Mouse (Mus musculus) kidney, embryonic 16.5 days (tissue): ENCODE measurements at regions not wholly inside any gene's neighbourhood (a gene's known extent, or its start where the extent isn't known, plus 50 kb on each side); places are given as distances from the start of the nearest gene placed in this dataset.

Source experiments
- ATAC-seq: fragments of 200-750 bp; cut with Nextera tagmentation; 2 replicates; pipeline ENCODE4 v1.8.0; 2017; ENCODE audit warnings: moderate TSS enrichment; ENCODE audit not compliant: low FRiP score, low TSS enrichment
- H3K27ac ChIP-seq: fragments of 300-500 bp; sonication (generic); 2 replicates; pipeline ENCODE4 v1.5.1; 2014; ENCODE audit warnings: low read length
- H3K27me3 ChIP-seq: fragments of 300-500 bp; sonication (generic); 2 replicates; pipeline ENCODE4 v1.6.1; 2014; ENCODE audit warnings: low read length, control low read depth, mixed read lengths; ENCODE audit not compliant: insufficient read depth
- H3K36me3 ChIP-seq: fragments of 300-500 bp; sonication (generic); 2 replicates; pipeline ENCODE4 v1.6.1; 2014; ENCODE audit warnings: low read length, control low read depth, mixed read lengths; ENCODE audit not compliant: insufficient read depth
- H3K4me1 ChIP-seq: fragments of 300-500 bp; sonication (generic); 2 replicates; pipeline ENCODE4 v1.6.1; 2014; ENCODE audit warnings: low read length, control low read depth, mixed read lengths; ENCODE audit not compliant: insufficient read depth
- H3K4me2 ChIP-seq: fragments of 300-500 bp; sonication (generic); replicated peaks from 2 replicates; pipeline ENCODE4 v1.6.1; 2014; ENCODE audit warnings: low read depth, low read length
- H3K4me3 ChIP-seq: fragments of 300-500 bp; sonication (generic); 2 replicates; pipeline ENCODE4 v1.5.1; 2014; ENCODE audit warnings: mild to moderate bottlenecking, low read length
- H3K9ac ChIP-seq: fragments of 300-500 bp; sonication (generic); replicated peaks from 2 replicates; pipeline ENCODE4 v1.6.1; 2014; ENCODE audit warnings: low read length
- H3K9me3 ChIP-seq: fragments of 300-500 bp; sonication (generic); 2 replicates; pipeline ENCODE4 v1.6.1; 2016; ENCODE audit warnings: low read length, control low read depth
- WGBS: fragments of 180-500 bp; shearing (Covaris S2); extraction: QIAGEN DNeasy Blood & Tissue Kit; methylation state at CpG from one replicate; pipeline ENCODE4 v1.1.7; 2014; 5-methylcytosine and 5-hydroxymethylcytosine counted together

DNA sequence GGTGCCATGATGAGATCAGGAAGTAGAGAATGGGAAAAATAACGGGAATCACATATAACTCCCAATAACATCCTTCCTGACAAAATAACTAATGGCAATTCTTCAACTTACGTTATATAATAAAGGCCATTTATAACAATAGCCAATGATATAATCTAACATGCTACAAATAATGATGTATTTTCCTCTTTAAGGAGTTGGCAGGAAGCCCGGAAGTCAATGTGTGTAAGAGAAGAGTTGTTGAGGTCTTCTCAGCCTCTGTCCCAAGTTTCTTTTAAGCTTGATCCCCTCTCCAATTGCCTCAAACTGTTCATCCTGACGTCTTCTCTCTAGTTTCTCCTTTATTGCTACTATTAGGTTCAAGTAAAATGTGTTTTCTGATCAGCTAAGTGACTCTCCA lies 108.1 kb upstream of the Kcnab1 start:
- H3K27ac ChIP-seq = no peak overlapping the region

DNA sequence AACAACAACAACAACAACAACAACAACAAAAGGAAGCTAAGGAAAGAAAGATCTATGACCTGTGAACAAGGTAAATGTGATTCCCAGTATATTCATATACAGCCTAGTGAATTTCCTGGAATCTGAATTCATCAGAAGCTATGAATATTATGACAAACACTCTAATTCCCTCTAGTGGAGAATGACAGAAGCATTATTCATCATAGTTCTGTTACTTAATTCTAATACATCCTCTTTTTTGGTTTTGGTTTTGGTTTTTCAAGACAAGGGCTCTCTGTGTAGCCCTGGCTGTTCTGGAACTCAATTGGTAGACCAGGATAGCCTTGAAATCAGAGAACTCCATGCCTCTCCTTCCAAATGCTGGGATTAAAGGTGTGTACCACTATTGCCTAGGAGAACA lies 106.6 kb upstream of the Kcnab1 start:
- Histone ChIP-seq H3K4me2 (no peak overlapping the region), H3K27ac (no peak overlapping the region), H3K9me3 (no peaks in the 10 kb centered on the region), H3K36me3 (no peaks in the 10 kb centered on the region), H3K27me3 (no peaks in the 10 kb centered on the region), H3K9ac (no peak overlapping the region), H3K4me1 (no peaks in the 10 kb centered on the region), H3K4me3 (no peak overlapping the region)
- ATAC-seq = no peak

More for the DNA sequence above, 108.1 kb upstream of the Kcnab1 start:
- Histone ChIP-seq H3K9ac (no peak overlapping the region), H3K4me3 (no peak overlapping the region), H3K4me1 (no peaks in the 10 kb centered on the region), H3K9me3 (no peaks in the 10 kb centered on the region), H3K36me3 (no peaks in the 10 kb centered on the region), H3K4me2 (no peak overlapping the region), H3K27me3 (no peaks in the 10 kb centered on the region)
- 54% methylated on average over 4 of the region's 4 CpGs for WGBS
- ATAC-seq = no peak

DNA sequence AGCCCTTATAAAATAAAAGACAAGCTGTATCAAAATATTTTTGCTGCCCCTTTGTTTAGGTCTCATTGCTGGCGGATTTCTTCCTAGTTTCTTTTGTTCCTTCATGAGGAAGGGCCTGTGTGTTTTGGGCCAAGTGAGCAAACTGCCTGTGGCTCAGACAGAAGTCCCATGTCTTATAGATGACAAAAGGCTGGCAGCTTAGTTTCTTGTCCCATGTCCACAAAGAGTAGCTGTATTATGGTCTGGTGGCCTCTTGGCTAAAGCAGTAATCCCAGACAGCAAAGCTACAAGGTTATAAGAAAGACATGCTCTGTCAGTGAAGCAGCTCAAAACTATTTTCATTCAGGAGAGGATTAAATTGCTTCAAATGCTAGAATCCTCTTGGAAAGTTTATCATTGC lies 103.1 kb upstream of the Kcnab1 start:
- Histone ChIP-seq H3K27ac (no peak overlapping the region), H3K4me1 (no peaks in the 10 kb centered on the region), H3K9ac (no peak overlapping the region), H3K4me3 (no peak overlapping the region), H3K9me3 (no peaks in the 10 kb centered on the region), H3K36me3 (no peaks in the 10 kb centered on the region), H3K27me3 (no peaks in the 10 kb centered on the region), H3K4me2 (no peak overlapping the region)
- whole genome bisulfite sequencing = 82% methylated on average over 1 of the region's 1 CpGs
- no peak for ATAC-seq

DNA sequence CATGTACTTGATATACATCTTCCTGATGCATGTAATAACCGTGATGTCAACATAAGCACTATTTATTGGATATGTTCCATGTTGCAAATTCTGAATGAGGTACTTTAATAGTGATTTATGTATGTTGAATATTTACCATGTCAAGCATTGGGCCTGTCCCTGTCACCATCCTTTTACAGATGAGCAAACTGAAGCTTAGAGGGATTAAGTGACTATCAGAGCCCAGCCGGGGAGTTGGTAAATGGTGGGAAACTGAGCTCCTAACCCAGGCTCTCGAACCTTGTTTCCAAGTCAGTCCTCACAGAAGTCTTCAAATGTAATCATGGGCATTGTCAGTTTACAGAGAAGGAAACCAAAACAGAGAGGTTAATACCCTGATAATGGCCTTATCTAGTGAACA lies 102.6 kb upstream of the Kcnab1 start:
- Histone ChIP-seq H3K27me3 (no peaks in the 10 kb centered on the region), H3K4me3 (no peak overlapping the region), H3K9me3 (no peaks in the 10 kb centered on the region), H3K36me3 (no peaks in the 10 kb centered on the region), H3K4me2 (no peak overlapping the region), H3K27ac (no peak overlapping the region), H3K9ac (no peak overlapping the region), H3K4me1 (no peaks in the 10 kb centered on the region)
- 60% methylated on average over 3 of the region's 3 CpGs for WGBS
- no peak for ATAC-seq

DNA sequence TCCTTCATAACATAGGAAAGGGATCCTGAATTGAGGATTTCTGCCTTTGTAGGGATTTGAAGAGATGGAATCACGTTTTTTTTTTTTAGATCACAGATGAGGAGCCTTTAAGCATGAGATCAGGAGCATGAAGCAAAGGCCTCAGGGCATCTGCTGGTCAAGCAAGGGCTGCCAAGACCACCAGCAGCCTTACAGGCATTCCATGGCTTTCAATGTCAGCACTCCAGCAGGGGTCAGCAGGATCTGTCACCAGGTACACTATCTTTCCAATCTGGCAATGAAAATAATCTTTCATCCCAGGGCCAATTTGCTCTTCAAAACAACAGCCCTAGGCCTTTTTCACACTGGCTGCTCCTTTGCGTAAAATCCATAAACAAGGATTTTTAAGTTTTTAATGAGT lies 85.3 kb upstream of the Kcnab1 start:
- H3K4me2 ChIP-seq = no peak overlapping the region
- no peak for ATAC-seq
- 64% methylated on average over 2 of the region's 2 CpGs for WGBS
- no peaks in the 10 kb centered on the region for H3K27me3 ChIP-seq
- no peak overlapping the region for H3K27ac ChIP-seq
- no peaks in the 10 kb centered on the region for H3K36me3 ChIP-seq
- no peaks in the 10 kb centered on the region for H3K9me3 ChIP-seq
- no peaks in the 10 kb centered on the region for H3K4me1 ChIP-seq
- H3K4me3 ChIP-seq = no peak overlapping the region
- H3K9ac ChIP-seq = no peak overlapping the region

DNA sequence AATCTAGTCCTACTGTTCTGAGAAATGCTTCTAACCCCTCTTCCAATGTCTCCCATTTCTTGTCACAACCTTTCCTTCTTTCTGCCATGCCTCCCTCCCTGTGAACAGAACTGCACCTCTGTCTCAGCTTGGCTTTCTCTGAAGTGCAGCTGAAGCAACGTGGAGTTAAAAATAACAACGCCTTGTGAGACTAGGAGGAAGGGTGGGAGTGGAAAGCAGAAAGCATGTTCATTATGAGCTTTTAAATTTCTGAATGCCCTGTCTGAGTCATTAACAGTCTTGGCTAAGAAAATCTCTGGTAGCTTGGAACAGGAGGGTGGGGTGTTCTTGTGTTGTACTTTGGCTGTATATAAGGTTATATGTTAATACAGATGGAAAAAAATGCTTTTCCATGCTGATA lies 71.6 kb upstream of the Kcnab1 start:
- Histone ChIP-seq H3K4me1 (no peaks in the 10 kb centered on the region), H3K9ac (no peak overlapping the region), H3K4me3 (no peak overlapping the region), H3K27ac (no peak overlapping the region), H3K4me2 (no peak overlapping the region), H3K36me3 (no peaks in the 10 kb centered on the region), H3K27me3 (no peaks in the 10 kb centered on the region), H3K9me3 (no peaks in the 10 kb centered on the region)
- WGBS = 52% methylated on average over 2 of the region's 2 CpGs
- ATAC-seq = no peak

DNA sequence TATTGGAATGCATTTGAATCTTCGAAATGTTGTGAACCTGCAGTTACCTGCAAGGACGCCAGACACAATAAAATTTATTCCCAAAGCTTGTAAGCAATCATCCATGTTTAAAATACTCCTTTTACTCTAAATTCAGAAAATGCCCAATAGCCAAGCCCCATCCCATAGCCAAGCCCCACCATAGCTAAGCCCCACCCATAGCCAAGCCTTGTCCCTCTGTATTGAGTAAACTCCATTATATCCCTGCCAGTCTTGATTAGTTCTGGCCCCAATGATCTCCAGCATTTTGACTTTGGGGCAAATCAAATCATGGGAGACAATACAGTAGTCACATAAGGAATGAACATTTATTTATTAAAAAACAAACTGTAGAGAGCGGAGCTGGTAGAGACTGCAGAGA lies 61.3 kb upstream of the Kcnab1 start:
- Histone ChIP-seq H3K9ac (no peak overlapping the region), H3K4me3 (no peak overlapping the region), H3K4me2 (no peak overlapping the region), H3K4me1 (no peaks in the 10 kb centered on the region), H3K27me3 (no peaks in the 10 kb centered on the region), H3K9me3 (no peaks in the 10 kb centered on the region), H3K27ac (no peak overlapping the region), H3K36me3 (no peaks in the 10 kb centered on the region)
- ATAC-seq = no peak
- WGBS = 86% methylated on average over 3 of the region's 3 CpGs

DNA sequence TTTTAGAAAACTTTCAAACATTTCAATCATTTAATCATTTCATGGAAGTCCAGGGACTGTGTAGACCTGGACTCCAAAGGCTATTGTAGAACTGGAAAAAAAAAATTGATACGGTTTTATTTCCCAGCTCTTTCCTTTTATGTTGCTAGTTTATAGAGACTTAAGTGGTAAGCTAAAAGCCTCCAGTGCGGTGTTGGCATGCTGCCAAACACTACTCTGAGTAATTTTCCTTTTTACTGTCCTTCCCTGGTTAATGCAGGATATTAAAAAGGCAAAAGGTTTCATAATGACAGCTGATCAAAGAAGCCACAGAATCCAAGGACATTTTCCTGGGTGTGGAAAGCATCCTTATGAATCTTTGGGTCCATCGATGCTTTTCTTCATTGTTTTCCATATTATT lies 53.8 kb upstream of the Kcnab1 start:
- no peak overlapping the region for H3K4me3 ChIP-seq
- H3K4me1 ChIP-seq = no peaks in the 10 kb centered on the region
- H3K9me3 ChIP-seq = no peaks in the 10 kb centered on the region
- no peak overlapping the region for H3K27ac ChIP-seq
- 47% methylated on average over 3 of the region's 3 CpGs for WGBS
- no peak for ATAC-seq
- H3K9ac ChIP-seq = no peak overlapping the region
- no peaks in the 10 kb centered on the region for H3K36me3 ChIP-seq
- no peak overlapping the region for H3K4me2 ChIP-seq
- H3K27me3 ChIP-seq = no peaks in the 10 kb centered on the region
